Mouse (Mus musculus) gonadal fat pad, adult 2 months (tissue): ENCODE measurements around the gene B3gnt2. TPM values are rescaled to one million over a fixed set of nuclear protein-coding genes. Genes with fewer than 3 reads are reported as not detected.

Experiments
- DNase-seq: peaks from one replicate; pipeline ENCODE4 v3.0.0-alpha.2; 2012; ENCODE audit warnings: low read depth
- polyA plus RNA-seq: library from polyadenylated mRNA; depleted of rRNA; stranded (reverse); fragments of >200 nt; gene quantifications from 2 replicates; pipeline ENCODE4 v1.2.3, GENCODE M21; 2012; rRNA removed

Gene B3gnt2
- 6.7 and 8.1 TPM in 2 replicates for polyA plus RNA-seq

GRCm38 (mm10) chr11:22860335-22861227, at the start of gene B3gnt2:
Gene B3gnt2, minus strand, starts transcription at chr11:22860961.
- no peak for DNase-seq

GRCm38 (mm10) chr11:22906453-22906865, 45.7 kb upstream of the B3gnt2 start:
- DNase-seq = no peak

- no peak for DNase-seq
Observed at GRCm38 (mm10) chr11:22902923-22903322, 42.2 kb upstream of the B3gnt2 start.

- no peak for DNase-seq
Observed at GRCm38 (mm10) chr11:22900041-22900440, 39.3 kb upstream of the B3gnt2 start.

GRCm38 (mm10) chr11:22897642-22898041, 36.9 kb upstream of the B3gnt2 start:
- no peak for DNase-seq

- no peak for DNase-seq
Observed at GRCm38 (mm10) chr11:22897127-22897526, 36.4 kb upstream of the B3gnt2 start.

- no peak for DNase-seq
Observed at GRCm38 (mm10) chr11:22893075-22893474, 32.3 kb upstream of the B3gnt2 start.

GRCm38 (mm10) chr11:22892466-22892865, 31.7 kb upstream of the B3gnt2 start:
- DNase-seq = no peak

GRCm38 (mm10) chr11:22891876-22892275, 31.1 kb upstream of the B3gnt2 start:
- no peak for DNase-seq

GRCm38 (mm10) chr11:22891242-22891641, 30.5 kb upstream of the B3gnt2 start:
- DNase-seq = no peak

GRCm38 (mm10) chr11:22889224-22889623, 28.5 kb upstream of the B3gnt2 start:
- DNase-seq = no peak

GRCm38 (mm10) chr11:22886991-22887390, 26.2 kb upstream of the B3gnt2 start:
- DNase-seq = no peak

GRCm38 (mm10) chr11:22885350-22885749, 24.6 kb upstream of the B3gnt2 start:
- DNase-seq = no peak

GRCm38 (mm10) chr11:22883676-22884075, 22.9 kb upstream of the B3gnt2 start:
- DNase-seq = no peak

- no peak for DNase-seq
Observed at GRCm38 (mm10) chr11:22882926-22883325, 22.2 kb upstream of the B3gnt2 start.

- DNase-seq = no peak
Observed at GRCm38 (mm10) chr11:22880383-22881172, 19.8 kb upstream of the B3gnt2 start.

- no peak for DNase-seq
Observed at GRCm38 (mm10) chr11:22879645-22880044, 18.9 kb upstream of the B3gnt2 start.

- DNase-seq = no peak
Observed at GRCm38 (mm10) chr11:22876680-22877330, 16.0 kb upstream of the B3gnt2 start.

GRCm38 (mm10) chr11:22875279-22875678, 14.5 kb upstream of the B3gnt2 start:
- no peak for DNase-seq

GRCm38 (mm10) chr11:22874747-22875146, 14.0 kb upstream of the B3gnt2 start:
- no peak for DNase-seq

- no peak for DNase-seq
Observed at GRCm38 (mm10) chr11:22873383-22873782, 12.6 kb upstream of the B3gnt2 start.

GRCm38 (mm10) chr11:22872307-22872680, 11.5 kb upstream of the B3gnt2 start:
- DNase-seq = no peak
